ENCODE assay signal across 8 mouse cellular contexts in genomic region chr13:49341831-49342722, GRCm38 (mm10). TPM values are rescaled to one million over a fixed set of nuclear protein-coding genes. Genes with fewer than 3 reads are reported as not detected.
DNase-seq lines count a peak whose midpoint lies in the region; ATAC-seq lines count a peak whose summit lies in the region.

No protein-coding gene starts in this region.

- H3K27ac ChIP-seq in heart, embryonic 10.5 days, result peak overlapping the region; percentile 95
- peak overlapping the region; percentile 19 to 79 for H3K27ac ChIP-seq in heart, embryonic 14.5 days (replicated peaks in 1 of 2; ENCODE audit: control insufficient read depth in 1 of 2, insufficient read depth in 1 of 2, low read depth in 2 of 2, low read length in 2 of 2)
- H3K27ac ChIP-seq in liver, embryonic 15.5 days (replicated peaks), result peak overlapping the region; percentile 74
- 0 out of 2 replicates have a peak overlapping the region, but pooled peaks have one; percentile 8 for H3K27ac ChIP-seq in stomach, embryonic 16.5 days (ENCODE audit: low read length)

- H3K4me1 ChIP-seq in heart, embryonic 10.5 days, result peaks cover 57% of the 10 kb centered on the region
- H3K4me1 ChIP-seq in heart, embryonic 14.5 days (ENCODE audit: control insufficient read depth in 2 of 2, insufficient read depth in 2 of 2, low read length in 2 of 2), result peaks cover 40 to 53% of the 10 kb centered on the region in 2 experiments
- H3K4me1 ChIP-seq in liver, embryonic 15.5 days (replicated peaks), result peaks cover 68% of the 10 kb centered on the region
- peaks cover 40% of the 10 kb centered on the region for H3K4me1 ChIP-seq in stomach, embryonic 16.5 days (ENCODE audit: control insufficient read depth, insufficient read depth, low read length)

- no peaks in the 10 kb centered on the region for H3K36me3 ChIP-seq in heart, embryonic 10.5 days
- 0 out of 2 replicates have a peak, but pooled peaks cover 3% of the 10 kb centered on the region for H3K36me3 ChIP-seq in heart, embryonic 14.5 days (ENCODE audit: control insufficient read depth, insufficient read depth, low read length)
- no peaks in the 10 kb centered on the region for H3K36me3 ChIP-seq in liver, embryonic 15.5 days (replicated peaks)
- no peaks in the 10 kb centered on the region for H3K36me3 ChIP-seq in stomach, embryonic 16.5 days (ENCODE audit: control insufficient read depth, insufficient read depth, low read length)

- no peaks in the 10 kb centered on the region for H3K27me3 ChIP-seq in heart, embryonic 10.5 days (ENCODE audit: insufficient read depth, poor library complexity, severe bottlenecking)
- no peaks in the 10 kb centered on the region for H3K27me3 ChIP-seq in heart, embryonic 14.5 days (ENCODE audit: control insufficient read depth, insufficient read depth, low read length)
- H3K27me3 ChIP-seq in liver, embryonic 15.5 days, result no peaks in the 10 kb centered on the region
- H3K27me3 ChIP-seq in stomach, embryonic 16.5 days (ENCODE audit: control insufficient read depth, insufficient read depth, low read length), result no peaks in the 10 kb centered on the region

- DNase-seq in heart, embryonic 10.5 days (ENCODE audit: low spot score), result no peak
- no peak for DNase-seq in heart, postnatal 10 days
- DNase-seq in NIH3T3 (ENCODE audit: low read depth), result peak; percentile 18
- DNase-seq in ovary, postnatal 14 days (ENCODE audit: low spot score), result no peak
- DNase-seq in cerebellum, postnatal 25 days, result no peak

- 8% methylated on average over 25 of the region's 25 CpGs for WGBS in heart, embryonic 10.5 days
- 6% methylated on average over 25 of the region's 25 CpGs for WGBS in heart, embryonic 14.5 days
- 9% methylated on average over 25 of the region's 25 CpGs for WGBS in liver, embryonic 15.5 days (ENCODE audit: insufficient replicate concordance)
- WGBS in stomach, embryonic 16.5 days, result 5% methylated on average over 25 of the region's 25 CpGs

- no peaks in the 10 kb centered on the region for H3K9me3 ChIP-seq in heart, embryonic 10.5 days
- H3K9me3 ChIP-seq in heart, embryonic 14.5 days (ENCODE audit: control insufficient read depth, low read length), result no peaks in the 10 kb centered on the region
- no peaks in the 10 kb centered on the region for H3K9me3 ChIP-seq in liver, embryonic 15.5 days (replicated peaks)
- no peaks in the 10 kb centered on the region for H3K9me3 ChIP-seq in stomach, embryonic 16.5 days (replicated peaks; ENCODE audit: control insufficient read depth, low read length)

- intact Hi-C loops in heart, postnatal 10 days (cut with DNase I), result loop anchor here (2.0 kb wide), 1 partner anchor 17 kb away; no protein-coding TSS in a partner anchor

- peak overlapping the region; percentile 97 for H3K9ac ChIP-seq in heart, embryonic 14.5 days (ENCODE audit: low read length)
- H3K9ac ChIP-seq in liver, embryonic 15.5 days, result peak overlapping the region; percentile 93
- H3K9ac ChIP-seq in stomach, embryonic 16.5 days (ENCODE audit: low read length), result peak overlapping the region; percentile 89

- H3K4me2 ChIP-seq in heart, embryonic 14.5 days (ENCODE audit: low read length), result peak overlapping the region; percentile 91
- peak overlapping the region; percentile 94 for H3K4me2 ChIP-seq in liver, embryonic 15.5 days
- H3K4me2 ChIP-seq in stomach, embryonic 16.5 days (ENCODE audit: low read depth, low read length), result peak overlapping the region; percentile 90

- H3K4me3 ChIP-seq in heart, embryonic 10.5 days, result peak overlapping the region; percentile 98
- H3K4me3 ChIP-seq in heart, embryonic 14.5 days (ENCODE audit: control insufficient read depth in 1 of 2, insufficient read depth in 1 of 2, low read depth in 1 of 2, low read length in 2 of 2), result peak overlapping the region; percentile 63 to 90
- peak overlapping the region; percentile 91 for H3K4me3 ChIP-seq in liver, embryonic 15.5 days (replicated peaks)
- peak overlapping the region; percentile 80 for H3K4me3 ChIP-seq in stomach, embryonic 16.5 days (replicated peaks; ENCODE audit: low read length)

- peak; percentile 14 for ATAC-seq in heart, embryonic 14.5 days (ENCODE audit: insufficient number of reproducible peaks, insufficient read depth, low FRiP score, low read depth)
- peak; percentile 8; the same call in 1 of the 2 replicates for ATAC-seq in liver, embryonic 15.5 days (ENCODE audit: insufficient read depth)
- ATAC-seq in stomach, embryonic 16.5 days (ENCODE audit: insufficient read depth, low FRiP score), result peak; percentile 2; the same call in 1 of the 2 replicates

RNA-seq across cellular contexts. Expression of gene Bicd2, which starts 0.7 kb away (rescaled TPM):
- polyA plus RNA-seq in heart, embryonic 10.5 days (2016; fragmentation: Nextera tagmentation; extraction: Ambion mirVana), result 37.5 and 46.7 TPM in 2 replicates
- 10 to 100 TPM; 74.6 to 83.6 TPM for total RNA-seq in heart, postnatal 10 days (2021)
- 47.3 and 48.3 TPM in 2 replicates for polyA plus RNA-seq in heart, embryonic 14.5 days (2014; fragmentation: Nextera tagmentation; extraction: Ambion mirVana)
- 7.5 and 8.0 TPM in 2 replicates for polyA plus RNA-seq in liver, embryonic 15.5 days (2015; fragmentation: Nextera tagmentation; extraction: Ambion mirVana)
- polyA plus RNA-seq in stomach, embryonic 16.5 days (2015; fragmentation: Nextera tagmentation; extraction: Ambion mirVana), result 26.5 and 26.7 TPM in 2 replicates

RNA-seq across cellular contexts. Expression of gene Fgd3, which starts 22.0 kb away (rescaled TPM):
- 0.26 and 0.45 TPM in 2 replicates for polyA plus RNA-seq in heart, embryonic 10.5 days (2016; fragmentation: Nextera tagmentation; extraction: Ambion mirVana)
- total RNA-seq in heart, postnatal 10 days (2021), result under 1 TPM; 0.50 to 0.57 TPM
- polyA plus RNA-seq in heart, embryonic 14.5 days (2014; fragmentation: Nextera tagmentation; extraction: Ambion mirVana), result 0.09 TPM in 2 replicates
- polyA plus RNA-seq in liver, embryonic 15.5 days (2015; fragmentation: Nextera tagmentation; extraction: Ambion mirVana), result 0.52 TPM in 2 replicates
- polyA plus RNA-seq in stomach, embryonic 16.5 days (2015; fragmentation: Nextera tagmentation; extraction: Ambion mirVana), result 0.40 and 0.51 TPM in 2 replicates

Comparison
In these comparisons a context has a peak if more than half of its experiments do, and no peak if none do; other contexts are left out.
1. H3K27ac ChIP-seq: peak in every context shown above with its lines; median percentile 95 in heart, embryonic 10.5 days; 74 in liver, embryonic 15.5 days; 49 in heart, embryonic 14.5 days; 8 in stomach, embryonic 16.5 days.